24 mouse cellular contexts compared by ENCODE assay signal in the genomic region with DNA sequence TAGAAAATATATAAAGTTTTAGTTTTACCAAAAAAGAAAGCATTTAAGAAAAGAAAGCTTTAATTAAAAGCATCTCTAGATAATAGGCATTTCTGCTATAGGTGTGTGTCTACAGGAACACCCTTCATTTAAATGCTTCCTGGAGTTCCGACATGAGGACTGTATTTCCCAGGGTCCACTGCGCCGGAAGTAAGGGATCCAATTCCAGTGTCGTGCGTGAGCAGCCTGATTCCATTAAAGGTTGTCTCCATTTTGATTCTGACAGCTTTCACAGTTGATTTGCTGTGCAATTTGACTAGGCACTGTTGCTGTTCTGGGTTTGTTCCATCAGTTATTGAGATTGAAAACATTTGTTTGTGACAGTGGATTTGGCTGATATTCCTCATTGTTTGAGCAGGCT. TPM values are rescaled to one million over a fixed set of nuclear protein-coding genes. Genes with fewer than 3 reads are reported as not detected.
A peak's percentile ranks its signal among the peaks of the same experiment; 100 is the strongest.
DNase-seq lines count a peak whose midpoint lies in the region; ATAC-seq and TF ChIP-seq lines count a peak whose summit lies in the region.
"Had no signal": no experiment of that assay in that cellular context is flagged by ENCODE, and none has a peak within 500 bp of the region (broad histone marks: within the 10 kb centered on the region; RNA-seq: fewer than 3 reads in every experiment).

No protein-coding gene starts in this region.

- H3K4me2 ChIP-seq in kidney, embryonic 15.5 days: no peak overlapping the region
- H3K4me2 ChIP-seq: embryonic facial prominence, embryonic 13.5 days; forebrain, embryonic 12.5 days; forebrain, embryonic 15.5 days; heart, embryonic 11.5 days; hindbrain, embryonic 12.5 days; hindbrain, embryonic 15.5 days had no signal

- no peak for ATAC-seq in kidney, embryonic 15.5 days (replicated peaks; ENCODE audit: low FRiP score)
- ATAC-seq: activated CD4-positive, CD25-positive, alpha-beta regulatory T cell, adult 4 months; CD4-positive, CD25-positive, alpha-beta regulatory T cell, adult 4 months; forebrain, embryonic 15.5 days; Patski had no signal

- H3K9me3 ChIP-seq in kidney, embryonic 15.5 days (replicated peaks): no peaks in the 10 kb centered on the region
- H3K9me3 ChIP-seq in embryonic facial prominence, embryonic 10.5 days: no peaks in the 10 kb centered on the region
- H3K9me3 ChIP-seq: embryonic facial prominence, embryonic 13.5 days; forebrain, embryonic 12.5 days; forebrain, embryonic 15.5 days; hindbrain, embryonic 12.5 days; hindbrain, embryonic 15.5 days had no signal

- WGBS in kidney, adult 2 months: 69% methylated on average over 5 of the region's 5 CpGs
- 73% methylated on average over 5 of the region's 5 CpGs for WGBS in kidney, embryonic 15.5 days
- WGBS in embryonic facial prominence, embryonic 10.5 days: 64% methylated on average over 5 of the region's 5 CpGs

- no peaks in the 10 kb centered on the region for H3K36me3 ChIP-seq in kidney, adult 2 months (ENCODE audit: control insufficient read depth, insufficient read depth, low read length)
- peaks cover 7% of the 10 kb centered on the region for H3K36me3 ChIP-seq in kidney, embryonic 15.5 days
- peaks cover 16% of the 10 kb centered on the region for H3K36me3 ChIP-seq in embryonic facial prominence, embryonic 10.5 days (replicated peaks)
- H3K36me3 ChIP-seq: forebrain, embryonic 15.5 days; hindbrain, embryonic 12.5 days; hindbrain, embryonic 15.5 days had no signal

- H3K9ac ChIP-seq in kidney, embryonic 15.5 days: no peak overlapping the region
- H3K9ac ChIP-seq: embryonic facial prominence, embryonic 13.5 days; forebrain, embryonic 12.5 days; forebrain, embryonic 15.5 days; hindbrain, embryonic 12.5 days; hindbrain, embryonic 15.5 days had no signal

- no peak overlapping the region for H3K4me3 ChIP-seq in kidney, adult 2 months (ENCODE audit: insufficient read depth, low read depth, low read length)
- no peak overlapping the region for H3K4me3 ChIP-seq in kidney, embryonic 15.5 days (replicated peaks)
- H3K4me3 ChIP-seq in embryonic facial prominence, embryonic 10.5 days: no peak overlapping the region
- H3K4me3 ChIP-seq: embryonic facial prominence, embryonic 13.5 days; erythroblast, embryonic 14.5 days; forebrain, embryonic 12.5 days; forebrain, embryonic 15.5 days; heart, adult 2 months; hindbrain, embryonic 12.5 days; hindbrain, embryonic 15.5 days had no signal

- no peak overlapping the region for H3K27ac ChIP-seq in kidney, adult 2 months (ENCODE audit: insufficient read depth, low read depth, low read length)
- H3K27ac ChIP-seq in kidney, embryonic 15.5 days: no peak overlapping the region
- H3K27ac ChIP-seq in embryonic facial prominence, embryonic 10.5 days (replicated peaks): no peak overlapping the region
- H3K27ac ChIP-seq: embryonic facial prominence, embryonic 13.5 days; forebrain, embryonic 12.5 days; forebrain, embryonic 15.5 days; heart, adult 2 months; hindbrain, embryonic 12.5 days; hindbrain, embryonic 15.5 days had no signal

- H3K27me3 ChIP-seq in kidney, adult 2 months (replicated peaks; ENCODE audit: control insufficient read depth, insufficient read depth, low read length): no peaks in the 10 kb centered on the region
- no peaks in the 10 kb centered on the region for H3K27me3 ChIP-seq in kidney, embryonic 15.5 days
- H3K27me3 ChIP-seq in embryonic facial prominence, embryonic 10.5 days (replicated peaks; ENCODE audit: low read depth, poor library complexity, severe bottlenecking): no peaks in the 10 kb centered on the region
- H3K27me3 ChIP-seq: embryonic facial prominence, embryonic 13.5 days; forebrain, embryonic 12.5 days; forebrain, embryonic 15.5 days; hindbrain, embryonic 12.5 days; hindbrain, embryonic 15.5 days; Patski had no signal

- no peak for TF ChIP-seq POLR2A in kidney, adult 2 months (IDR thresholded peaks at IDR 0.05; ENCODE audit: low read depth, low read length)

- no peak for TF ChIP-seq CTCF in kidney, adult 2 months (conservative IDR thresholded peaks at IDR 0.05; ENCODE audit: insufficient read depth, insufficient read length, low read depth, low read length)

- H3K4me1 ChIP-seq in kidney, adult 2 months (ENCODE audit: control insufficient read depth, insufficient read depth, low read length): no peaks in the 10 kb centered on the region
- H3K4me1 ChIP-seq in kidney, embryonic 15.5 days: peaks cover 11% of the 10 kb centered on the region
- peaks cover 30% of the 10 kb centered on the region for H3K4me1 ChIP-seq in embryonic facial prominence, embryonic 10.5 days

- peak; percentile 13 for DNase-seq in kidney, adult 2 months
- DNase-seq in 3134 (ENCODE audit: extremely low read depth, insufficient read length, low spot score): peak; percentile 11
- peak; percentile 56 for DNase-seq in MN1 (ENCODE audit: low spot score)
- DNase-seq in embryonic facial prominence, embryonic 10.5 days (ENCODE audit: low spot score): peak; percentile 10
- DNase-seq in adipocyte (ENCODE audit: low spot score): no peak
- DNase-seq in yolk sac, embryonic 10.5 days (ENCODE audit: low spot score): no peak
- DNase-seq: adrenal gland, postnatal 10 days; adrenal gland, postnatal 36 days; cerebellum, adult 18-20 months; cerebellum, adult 9-10 months; cerebellum, postnatal 14 days; gastrocnemius, postnatal 25 days; heart, adult 2 months had no signal

RNA-seq across cellular contexts. Expression of a gene that starts 4.0 kb away (rescaled TPM):
- 0.62 and 0.88 TPM in 2 replicates for polyA plus RNA-seq in kidney, adult 2 months (2012; rRNA removed)
- polyA plus RNA-seq in kidney, embryonic 15.5 days (2015; fragmentation: Nextera tagmentation; extraction: Ambion mirVana): 2.4 and 2.5 TPM in 2 replicates
- polyA plus RNA-seq in embryonic facial prominence, embryonic 10.5 days (2016; fragmentation: Nextera tagmentation; extraction: Ambion mirVana): 1.9 and 2.4 TPM in 2 replicates

RNA-seq across cellular contexts. Expression of a gene that starts 35.4 kb away (rescaled TPM):
- 0.67 and 0.86 TPM in 2 replicates for polyA plus RNA-seq in kidney, adult 2 months (2012; rRNA removed)
- 8.3 and 8.8 TPM in 2 replicates for polyA plus RNA-seq in kidney, embryonic 15.5 days (2015; fragmentation: Nextera tagmentation; extraction: Ambion mirVana)
- 10.1 and 10.2 TPM in 2 replicates for polyA plus RNA-seq in embryonic facial prominence, embryonic 10.5 days (2016; fragmentation: Nextera tagmentation; extraction: Ambion mirVana)
- polyA plus RNA-seq: erythroblast, embryonic 14.5 days had no signal

RNA-seq across cellular contexts. Expression of a gene that starts 54.3 kb away (rescaled TPM):
- polyA plus RNA-seq in kidney, adult 2 months (2012; rRNA removed): 0.45 and 0.81 TPM in 2 replicates
- polyA plus RNA-seq in kidney, embryonic 15.5 days (2015; fragmentation: Nextera tagmentation; extraction: Ambion mirVana): 3.9 TPM in 2 replicates
- polyA plus RNA-seq in embryonic facial prominence, embryonic 10.5 days (2016; fragmentation: Nextera tagmentation; extraction: Ambion mirVana): 3.6 and 3.9 TPM in 2 replicates
- polyA plus RNA-seq: erythroblast, embryonic 14.5 days had no signal

Comparison
In these comparisons a context has a peak if more than half of its experiments do, and no peak if none do; other contexts are left out.
1. DNase-seq: peak in kidney, adult 2 months (single experiment), 3134 (single experiment), MN1 (single experiment) and embryonic facial prominence, embryonic 10.5 days (single experiment); none in adipocyte (single experiment) and yolk sac, embryonic 10.5 days (single experiment).